ENCODE assay signal across 8 mouse cellular contexts in the genomic region with DNA sequence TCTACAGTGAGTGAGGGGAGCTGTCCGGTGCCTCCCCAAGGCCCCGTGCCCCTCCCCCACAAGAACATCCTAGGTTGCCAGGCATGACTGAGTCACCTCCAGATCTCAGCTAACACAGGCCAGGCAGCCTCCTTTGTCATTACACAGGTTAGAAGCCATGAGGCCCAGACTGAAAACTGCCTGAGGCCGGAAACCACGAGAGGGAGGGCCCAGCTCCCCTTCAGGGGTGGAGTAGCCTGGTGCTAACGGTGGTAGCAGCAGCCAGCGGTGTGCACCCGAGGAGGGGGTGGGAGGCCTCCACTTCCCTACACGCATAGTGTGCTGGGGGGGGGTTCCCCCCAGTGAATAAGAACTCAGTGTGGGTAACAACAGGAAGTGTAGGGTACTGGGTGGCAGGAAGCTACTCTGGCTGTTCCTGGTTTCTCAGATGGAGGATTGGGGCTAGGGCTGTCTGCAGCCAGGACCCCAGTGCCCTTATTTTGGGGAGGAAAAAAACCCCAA. TPM values are rescaled to one million over a fixed set of nuclear protein-coding genes. Genes with fewer than 3 reads are reported as not detected.
DNase-seq lines count a peak whose midpoint lies in the region; ATAC-seq and TF ChIP-seq lines count a peak whose summit lies in the region.

No protein-coding gene starts in this region.

- H3K4me2 ChIP-seq in hindbrain, embryonic 12.5 days (replicated peaks): no peak overlapping the region

- no peak overlapping the region for H3K9ac ChIP-seq in hindbrain, embryonic 12.5 days

- intact Hi-C loops in heart, postnatal 10 days (cut with DNase I): loop anchor here (5.0 kb wide), 2 partner anchors 47 to 227 kb away; no protein-coding TSS in a partner anchor

- peak; percentile 91 for ATAC-seq in G1E (ENCODE audit: extremely low read depth, insufficient number of reproducible peaks, low FRiP score, poor library complexity, severe bottlenecking)
- ATAC-seq in hindbrain, embryonic 12.5 days (ENCODE audit: low FRiP score): no peak

- H3K4me3 ChIP-seq in G1E (ENCODE audit: low read depth, low read length): peak overlapping the region; percentile 41; the same call in 1 of the 2 replicates
- no peak overlapping the region for H3K4me3 ChIP-seq in hindbrain, embryonic 12.5 days

- H3K36me3 ChIP-seq in G1E (replicated peaks): no peaks in the 10 kb centered on the region
- H3K36me3 ChIP-seq in hindbrain, embryonic 12.5 days: no peaks in the 10 kb centered on the region

- H3K4me1 ChIP-seq in G1E (ENCODE audit: insufficient read depth, low read depth, low read length): peaks cover 68% of the 10 kb centered on the region
- peaks cover 12% of the 10 kb centered on the region for H3K4me1 ChIP-seq in hindbrain, embryonic 12.5 days

- H3K27me3 ChIP-seq in G1E (ENCODE audit: insufficient read depth, low read length): peaks cover 26% of the 10 kb centered on the region
- H3K27me3 ChIP-seq in hindbrain, embryonic 12.5 days: peaks cover 52% of the 10 kb centered on the region

- DNase-seq in B cell, adult 2 months: peak; percentile 88 to 92
- DNase-seq in G1E (ENCODE audit: low spot score): peak; percentile 83
- DNase-seq in heart, postnatal 10 days: peak; percentile 51 to 61
- DNase-seq in lung, postnatal 10 days: peak; percentile 60
- peak; percentile 97 for DNase-seq in thymus, postnatal 0 days (ENCODE audit: low spot score)
- DNase-seq in urinary bladder, adult 2 months (ENCODE audit: low spot score): no peak
- DNase-seq in cerebellum, postnatal 14 days: no peak

- WGBS in hindbrain, embryonic 12.5 days: 59% methylated on average over 8 of the region's 8 CpGs

- peaks cover 10% of the 10 kb centered on the region for H3K9me3 ChIP-seq in G1E (replicated peaks)
- H3K9me3 ChIP-seq in hindbrain, embryonic 12.5 days (replicated peaks): no peaks in the 10 kb centered on the region

- no peak for TF ChIP-seq CTCF in G1E (IDR thresholded peaks at IDR 0.05; ENCODE audit: low read depth, low read length)

- H3K27ac ChIP-seq in hindbrain, embryonic 12.5 days: no peak overlapping the region

RNA-seq across cellular contexts. Expression of gene Fmnl1, which starts 4.0 kb away (rescaled TPM):
- total RNA-seq in G1E (2014; fragmentation: Nextera tagmentation) (2.7 TPM in 1 of 2 replicates, not detected in the other), G1E (2017) (0.23 TPM in 1 of 2 replicates, not detected in the other)
- 0.02 and 0.07 TPM in 2 replicates for polyA plus RNA-seq in G1E (2012)
- 10 to 100 TPM; 14.4 to 15.6 TPM for total RNA-seq in heart, postnatal 10 days (2021)
- polyA plus RNA-seq in thymus, postnatal 0 days (2015; fragmentation: Nextera tagmentation; extraction: Ambion mirVana): 56.9 and 59.8 TPM in 2 replicates
- polyA plus RNA-seq in hindbrain, embryonic 12.5 days (2016; fragmentation: Nextera tagmentation; extraction: Ambion mirVana): 1.4 and 1.6 TPM in 2 replicates
- polyA plus RNA-seq in urinary bladder, adult 2 months (2012; rRNA removed): 6.4 and 6.6 TPM in 2 replicates

RNA-seq across cellular contexts. Expression of gene 1700023F06Rik, which starts 33.4 kb away (rescaled TPM):
- total RNA-seq in G1E (2014; fragmentation: Nextera tagmentation): not detected in 2 replicates
- total RNA-seq in G1E (2017): not detected in 2 replicates
- not detected in 2 replicates for polyA plus RNA-seq in G1E (2012)
- not detected for total RNA-seq in heart, postnatal 10 days (2021)
- 0.56 and 0.93 TPM in 2 replicates for polyA plus RNA-seq in thymus, postnatal 0 days (2015; fragmentation: Nextera tagmentation; extraction: Ambion mirVana)
- polyA plus RNA-seq in hindbrain, embryonic 12.5 days (2016; fragmentation: Nextera tagmentation; extraction: Ambion mirVana): 0.34 and 0.71 TPM in 2 replicates
- 1.3 and 3.3 TPM in 2 replicates for polyA plus RNA-seq in urinary bladder, adult 2 months (2012; rRNA removed)

RNA-seq across cellular contexts. Expression of gene Hexim2, which starts 42.7 kb away (rescaled TPM):
- total RNA-seq in G1E (2014; fragmentation: Nextera tagmentation) (6.1 and 12.7 TPM in 2 replicates), G1E (2017) (8.6 and 9.0 TPM in 2 replicates)
- polyA plus RNA-seq in G1E (2012): 11.7 and 13.7 TPM in 2 replicates
- total RNA-seq in heart, postnatal 10 days (2021): 1 to 10 TPM; 3.1 to 3.9 TPM
- 6.9 and 8.9 TPM in 2 replicates for polyA plus RNA-seq in thymus, postnatal 0 days (2015; fragmentation: Nextera tagmentation; extraction: Ambion mirVana)
- polyA plus RNA-seq in hindbrain, embryonic 12.5 days (2016; fragmentation: Nextera tagmentation; extraction: Ambion mirVana): 12.0 and 12.9 TPM in 2 replicates
- 4.1 and 4.5 TPM in 2 replicates for polyA plus RNA-seq in urinary bladder, adult 2 months (2012; rRNA removed)

RNA-seq across cellular contexts. Expression of gene Spata32, which starts 43.3 kb away (rescaled TPM):
- total RNA-seq in G1E (2014; fragmentation: Nextera tagmentation): not detected in 2 replicates
- 0.16 TPM in 1 of 2 replicates, not detected in the other for total RNA-seq in G1E (2017)
- not detected in 2 replicates for polyA plus RNA-seq in G1E (2012)
- total RNA-seq in heart, postnatal 10 days (2021): not detected
- polyA plus RNA-seq in thymus, postnatal 0 days (2015; fragmentation: Nextera tagmentation; extraction: Ambion mirVana): not detected in 2 replicates
- 0.21 TPM in 1 of 2 replicates, not detected in the other for polyA plus RNA-seq in hindbrain, embryonic 12.5 days (2016; fragmentation: Nextera tagmentation; extraction: Ambion mirVana)
- not detected in 2 replicates for polyA plus RNA-seq in urinary bladder, adult 2 months (2012; rRNA removed)

RNA-seq across cellular contexts. Expression of gene Hexim1, which starts 58.9 kb away (rescaled TPM):
- 13.2 and 16.6 TPM in 2 replicates for total RNA-seq in G1E (2014; fragmentation: Nextera tagmentation)
- total RNA-seq in G1E (2017): 36.7 and 39.4 TPM in 2 replicates
- polyA plus RNA-seq in G1E (2012): 21.2 and 25.7 TPM in 2 replicates
- 10 to 100 TPM; 20.4 to 22.6 TPM for total RNA-seq in heart, postnatal 10 days (2021)
- 4.9 and 5.9 TPM in 2 replicates for polyA plus RNA-seq in thymus, postnatal 0 days (2015; fragmentation: Nextera tagmentation; extraction: Ambion mirVana)
- polyA plus RNA-seq in hindbrain, embryonic 12.5 days (2016; fragmentation: Nextera tagmentation; extraction: Ambion mirVana): 3.8 and 4.0 TPM in 2 replicates
- polyA plus RNA-seq in urinary bladder, adult 2 months (2012; rRNA removed): 28.4 and 29.3 TPM in 2 replicates

Comparison
In these comparisons a context has a peak if more than half of its experiments do, and no peak if none do; other contexts are left out.
1. DNase-seq: peak in B cell, adult 2 months (2 of 2), G1E (single experiment), heart, postnatal 10 days (2 of 2), lung, postnatal 10 days (single experiment) and thymus, postnatal 0 days (single experiment); none in urinary bladder, adult 2 months (single experiment) and cerebellum, postnatal 14 days (0 of 2).